Mouse (Mus musculus): ENCODE results near the gene Smco3.

DNA sequence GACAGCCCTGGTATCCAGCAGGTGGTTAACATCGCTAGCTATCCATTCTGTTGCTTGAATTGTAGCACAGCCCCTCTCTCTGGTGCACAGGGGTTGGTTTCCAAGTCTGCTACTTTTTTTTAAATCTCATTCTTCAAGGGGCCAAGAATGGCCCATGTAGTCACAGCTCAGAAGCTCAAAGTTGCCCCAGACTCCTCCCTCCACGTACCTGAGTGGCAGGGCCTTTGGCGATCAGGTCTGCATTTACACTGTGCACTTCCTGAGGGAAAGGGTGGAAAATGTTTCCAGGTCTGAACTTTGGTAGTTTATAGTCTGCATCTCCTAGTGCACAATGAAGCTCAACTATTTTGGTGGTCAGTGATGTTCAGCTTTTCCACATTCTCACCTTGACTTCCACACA lies 12.0 kb upstream of the Smco3 start:
- no peak for TF ChIP-seq EP300 (IDR thresholded peaks at IDR 0.05; ENCODE audit: insufficient read depth, low read depth, low read length)
- TF ChIP-seq CTCF (IDR thresholded peaks at IDR 0.05; ENCODE audit: low read depth, low read length) = no peak
- TF ChIP-seq POLR2A (IDR thresholded peaks at IDR 0.05; ENCODE audit: insufficient read depth, low read length) = no peak
